Mouse (Mus musculus) left cerebral cortex, postnatal 25 days (tissue): ENCODE measurements around the gene Apbb2. TPM values are rescaled to one million over a fixed set of nuclear protein-coding genes. Genes with fewer than 3 reads are reported as not detected.
A peak's percentile ranks its signal among the peaks of the same experiment; 100 is the strongest.
"Not testable (repeated sequence)": the region's sequence is repeated elsewhere in the genome, so short reads cannot be mapped to it uniquely, and the experiment has no call there.

Source experiments
- DNase-seq, 2 experiments: peaks; one replicate each; pipeline ENCODE4 v3.0.0; 2022; ENCODE audit warnings: low spot score in 2 of 2, mixed read lengths in 1 of 2
- intact Hi-C: fragments of 180-260 bp; cut with DNase I; formaldehyde crosslinking; loops from one replicate; pipeline ENCODE4 v1.15.1; 2025
- total RNA-seq, 2 experiments: library from RNA; stranded (reverse); gene quantifications; 2 replicates each; pipeline ENCODE4 v1.2.3; 2021

Apbb2 gene
- total RNA-seq, 2 experiments from 2014 or later = 60.5 to 66.8 TPM

DNA sequence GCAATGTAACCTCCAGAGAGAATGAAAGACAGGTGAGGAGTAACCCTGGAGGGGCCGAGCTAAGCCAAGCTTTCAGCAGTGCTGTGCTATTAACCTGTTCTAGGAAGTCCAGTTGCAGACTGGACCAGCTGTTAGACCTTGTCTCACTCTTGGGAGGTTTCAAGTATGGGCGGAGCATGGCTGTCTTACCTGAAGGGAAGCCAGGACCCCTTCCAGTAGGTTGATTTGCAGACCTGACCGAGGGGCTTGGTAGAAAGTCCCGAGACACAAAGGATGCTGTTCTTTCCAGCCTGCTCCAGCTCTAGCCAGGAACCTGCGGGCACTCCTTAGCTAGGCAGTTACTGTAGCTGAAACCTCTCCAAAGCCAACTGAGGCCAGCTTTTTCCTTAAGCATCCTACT lies 322.5 kb downstream of the Apbb2 start:
- intact Hi-C loops = no loop called here
- no peak for DNase-seq

DNA sequence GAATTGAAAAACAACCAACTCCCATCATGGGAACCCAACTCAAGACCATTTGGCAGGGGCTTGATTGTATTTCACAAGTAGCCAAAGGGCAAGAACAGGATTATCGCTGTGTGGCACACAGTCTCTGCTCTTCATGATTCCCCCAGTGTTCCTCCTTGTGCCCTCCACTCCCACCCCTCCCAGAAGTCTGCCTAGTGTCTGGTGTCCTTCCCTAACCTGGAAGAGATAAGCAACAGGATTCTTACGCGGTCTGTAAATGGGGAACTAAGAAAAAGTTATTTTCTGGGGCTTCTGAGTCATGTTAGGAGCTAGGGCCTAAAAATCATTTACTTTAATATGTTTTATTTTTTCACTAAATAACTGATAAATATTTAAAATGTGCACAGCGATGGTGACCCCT lies 323.6 kb downstream of the Apbb2 start:
- DNase-seq = no peak
- intact Hi-C loops = no loop called here

DNA sequence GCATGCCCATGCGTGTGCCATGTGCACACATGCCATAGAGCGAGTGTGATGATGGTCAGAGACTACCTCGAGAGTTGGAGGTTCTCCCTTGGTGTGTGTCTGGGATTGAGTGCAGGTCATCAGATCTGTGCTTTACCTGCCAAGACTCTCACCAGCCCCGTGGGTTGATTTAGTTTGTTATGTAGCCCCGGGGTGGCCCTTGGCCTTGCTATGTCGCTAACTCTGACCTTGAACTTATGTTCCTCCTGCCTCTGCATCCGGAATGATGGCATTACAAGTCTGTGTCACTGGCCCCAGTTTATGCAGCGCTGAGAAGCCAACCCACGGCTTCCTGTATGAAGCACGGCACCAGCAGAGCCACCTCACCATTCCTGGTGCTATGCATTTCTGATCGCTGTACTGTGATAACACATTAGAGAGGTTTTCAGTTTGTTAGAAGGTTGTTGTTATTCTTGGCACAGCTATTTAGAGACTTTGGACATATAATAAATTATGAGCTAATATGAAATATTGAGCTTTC lies 324.4 kb downstream of the Apbb2 start:
- intact Hi-C loops = no loop called here
- DNase-seq = no peak

DNA sequence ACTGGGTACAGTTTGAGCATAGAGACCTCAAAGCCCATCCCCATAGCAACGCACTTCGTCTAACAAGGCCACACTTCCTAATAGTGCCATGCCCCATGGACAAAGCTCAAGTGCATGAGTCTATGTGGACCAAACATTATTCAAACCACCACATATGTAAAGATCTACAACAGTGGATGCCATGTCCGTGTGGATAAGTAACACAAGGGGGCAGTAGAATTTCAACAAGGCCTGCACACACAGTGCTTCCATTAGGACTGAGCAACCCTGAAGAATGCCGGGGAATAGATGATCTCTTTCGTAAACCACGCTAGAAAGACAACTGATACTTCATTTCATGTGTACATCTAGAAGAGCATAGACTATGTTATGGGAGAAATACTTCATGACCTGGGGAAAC lies 337.8 kb downstream of the Apbb2 start:
- intact Hi-C loops = no loop called here
- DNase-seq = no peak

DNA sequence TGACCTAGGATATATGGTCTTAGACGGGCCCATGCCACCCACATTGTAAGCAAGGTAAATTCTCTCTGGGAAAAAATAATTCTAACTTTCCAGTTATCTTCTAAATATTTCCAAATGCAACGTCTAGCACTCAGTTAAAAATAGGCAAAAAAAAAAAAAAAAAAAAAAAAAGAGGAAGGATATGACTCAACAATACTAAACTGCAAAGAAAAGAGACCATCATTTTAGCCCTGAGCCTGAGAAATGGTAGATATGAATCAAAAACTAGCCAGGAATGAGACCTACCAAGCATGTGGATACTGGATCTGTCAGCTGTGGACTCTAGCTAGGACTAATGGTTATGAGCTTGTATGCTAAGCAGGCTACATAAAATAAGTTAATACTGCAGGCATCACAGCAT lies 338.9 kb downstream of the Apbb2 start:
- DNase-seq = no peak
- intact Hi-C loops = no loop called here

DNA sequence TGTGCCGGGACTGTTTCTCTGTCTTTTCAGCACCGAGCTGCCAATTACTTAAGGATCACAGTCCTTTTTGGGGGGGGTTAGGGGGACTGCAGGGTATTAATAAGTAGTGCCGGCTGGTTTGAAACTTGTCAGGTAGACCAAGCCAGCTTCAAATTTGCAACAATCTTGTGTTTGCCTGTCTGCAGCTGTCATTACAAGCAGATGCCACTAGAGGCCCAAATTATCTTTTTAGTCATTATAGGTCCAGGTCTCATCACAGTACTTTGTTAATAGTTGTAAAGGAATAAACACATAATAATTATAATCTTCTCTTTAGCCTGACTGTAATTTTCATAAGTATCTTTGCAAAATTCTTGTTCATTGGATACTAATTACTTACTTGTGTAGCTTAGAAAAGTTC lies 344.2 kb downstream of the Apbb2 start:
- intact Hi-C loops = no loop called here
- DNase-seq = no peak

DNA sequence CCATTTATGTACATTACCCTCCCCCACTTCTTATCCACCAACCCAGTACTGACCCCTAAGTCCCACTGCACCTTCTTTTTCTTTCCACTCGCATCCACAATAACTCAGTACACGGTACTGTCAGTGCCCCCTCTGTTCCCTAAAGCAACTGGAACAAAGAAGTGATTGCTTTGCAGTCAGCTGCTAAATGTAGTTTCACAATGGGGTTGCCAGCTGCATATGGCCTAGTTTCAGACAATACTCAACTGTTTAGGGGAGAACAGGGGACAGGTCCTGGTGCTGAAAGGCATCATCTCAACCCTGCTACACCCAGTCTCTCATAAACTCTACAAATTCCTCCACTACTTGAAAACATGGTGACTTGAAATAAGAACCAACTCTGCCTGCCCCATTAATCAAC lies 347.4 kb downstream of the Apbb2 start:
- intact Hi-C loops = no loop called here
- no peak for DNase-seq

DNA sequence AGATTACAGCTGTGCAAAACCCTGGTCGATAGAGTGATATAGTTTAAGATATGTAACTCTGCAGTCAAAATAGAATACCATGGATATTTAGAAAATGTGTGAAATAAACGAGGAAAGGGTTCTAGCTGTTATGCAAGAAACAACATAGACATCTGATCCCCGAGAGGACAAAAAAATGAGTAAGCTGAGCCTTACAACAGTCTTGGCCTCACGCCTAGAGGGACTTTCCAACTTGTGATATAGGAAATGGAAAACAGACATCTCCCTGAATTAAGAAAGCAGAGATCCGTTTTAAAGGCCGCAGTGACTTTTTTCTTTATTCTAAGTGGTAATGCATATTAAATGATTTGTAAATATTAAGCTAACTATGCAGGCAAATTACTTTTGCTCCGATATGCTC lies 349.0 kb downstream of the Apbb2 start:
- intact Hi-C loops = loop anchor here (10.0 kb wide), 1 partner anchor 405 kb away; the partner anchor contains the start of gene Uchl1
- no peak for DNase-seq

DNA sequence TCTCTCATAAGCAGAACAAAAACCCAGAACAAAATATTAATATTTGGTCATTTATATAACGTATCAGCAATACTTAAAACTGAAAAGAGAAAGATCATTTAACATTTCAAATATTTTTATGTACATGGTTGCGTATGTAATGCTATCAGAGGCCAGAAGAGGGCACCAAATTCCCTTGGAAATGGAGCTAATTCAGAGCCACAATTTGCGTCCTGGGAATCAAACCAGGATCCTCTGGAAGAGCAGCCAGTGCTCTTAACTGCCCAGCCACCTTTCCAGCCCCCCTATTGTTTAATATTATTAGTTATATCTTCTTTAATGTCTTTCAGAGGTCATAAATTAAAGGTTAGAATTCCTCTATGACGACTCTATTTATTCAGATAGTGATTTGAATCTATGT lies 355.2 kb downstream of the Apbb2 start:
- intact Hi-C loops = loop anchor here (2.0 to 10.0 kb wide), 2 partner anchors 51 to 411 kb away; partner anchors contain the start of gene Uchl1

DNA sequence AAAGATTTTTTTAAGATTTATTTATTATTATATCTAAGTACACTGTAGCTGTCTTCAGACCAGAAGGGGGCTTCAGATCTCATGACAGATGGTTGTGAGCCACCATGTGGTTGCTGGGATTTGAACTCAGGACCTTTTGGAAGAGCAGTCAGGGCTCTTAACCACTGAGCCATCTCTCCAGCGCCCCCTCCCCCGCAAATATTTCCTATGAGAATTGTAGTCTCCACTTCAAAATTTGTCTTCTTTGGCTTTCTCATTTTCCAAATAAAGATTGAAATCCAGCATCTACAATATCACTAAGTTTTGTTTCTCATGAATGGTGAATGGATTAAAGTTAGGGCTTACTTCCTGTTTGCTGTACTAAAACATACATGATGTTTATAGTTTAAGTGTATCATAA lies 356.1 kb downstream of the Apbb2 start:
- DNase-seq = no peak
- intact Hi-C loops = loop anchor here (2.0 to 10.0 kb wide), 2 partner anchors 52 to 412 kb away; partner anchors contain the start of gene Uchl1

More for the DNA sequence above, 355.2 kb downstream of the Apbb2 start:
- DNase-seq = peak; percentile 8 to 23

DNA sequence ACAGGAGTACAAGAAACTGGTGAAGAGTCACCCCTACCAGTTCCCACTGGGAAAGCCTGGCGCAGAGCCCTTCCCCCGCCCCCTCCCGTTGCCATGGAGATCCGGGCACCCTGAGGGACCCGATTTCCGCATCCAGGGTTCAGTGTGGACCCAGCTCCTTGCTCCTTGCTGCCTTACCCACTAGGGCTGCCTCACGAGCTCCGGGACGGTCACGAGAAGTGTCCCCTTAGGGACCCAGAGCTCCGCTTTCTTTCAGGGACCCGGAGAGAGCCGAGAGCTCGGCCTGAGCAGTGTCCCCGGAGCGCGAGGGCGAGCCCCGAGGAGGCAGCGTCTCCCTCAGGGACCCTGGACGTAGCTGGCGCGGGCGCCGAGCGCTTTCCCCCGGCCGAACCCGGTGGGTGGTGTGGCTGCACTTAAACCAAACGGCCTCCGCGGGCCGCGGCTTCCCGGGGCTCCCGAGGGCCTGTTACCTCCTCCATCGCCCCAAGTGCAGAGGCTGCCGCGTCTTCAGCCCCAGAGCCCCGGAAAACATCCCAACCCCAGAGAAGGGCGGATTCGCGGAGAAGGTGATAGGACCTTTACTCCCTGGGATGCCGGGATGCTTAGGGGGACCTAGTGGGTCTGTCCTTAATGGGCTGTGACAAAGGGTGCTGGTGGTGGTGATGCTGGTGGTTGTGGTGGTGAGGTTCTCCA lies 358.7 kb downstream of the Apbb2 start, which contains the start of gene Nsun7:
Gene Nsun7 (plus strand): TSS at position 142 of the 693 bp plus-strand sequence.
- intact Hi-C loops = loop anchor here (10.0 kb wide), 1 partner anchor 415 kb away; the partner anchor contains the start of gene Uchl1
- DNase-seq = peak; percentile 80

DNA sequence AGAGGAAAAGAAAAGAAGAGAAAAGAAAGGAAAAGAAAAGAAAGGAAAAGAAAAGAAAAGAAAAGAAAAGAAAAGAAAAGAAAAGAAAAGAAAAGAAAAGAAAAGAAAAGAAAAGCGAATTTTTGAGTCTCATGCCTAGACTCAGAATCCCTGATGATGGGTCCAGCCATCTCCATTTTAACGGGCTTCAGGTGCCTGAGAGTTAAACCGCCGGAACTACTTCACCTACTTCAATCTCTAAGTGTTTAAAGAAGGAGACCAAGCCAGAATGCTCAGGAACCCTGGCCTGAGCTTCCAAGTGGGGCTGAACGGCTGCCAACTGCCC lies 359.2 kb downstream of the Apbb2 start:
- intact Hi-C loops, DNase-seq: not testable (repeated sequence)

DNA sequence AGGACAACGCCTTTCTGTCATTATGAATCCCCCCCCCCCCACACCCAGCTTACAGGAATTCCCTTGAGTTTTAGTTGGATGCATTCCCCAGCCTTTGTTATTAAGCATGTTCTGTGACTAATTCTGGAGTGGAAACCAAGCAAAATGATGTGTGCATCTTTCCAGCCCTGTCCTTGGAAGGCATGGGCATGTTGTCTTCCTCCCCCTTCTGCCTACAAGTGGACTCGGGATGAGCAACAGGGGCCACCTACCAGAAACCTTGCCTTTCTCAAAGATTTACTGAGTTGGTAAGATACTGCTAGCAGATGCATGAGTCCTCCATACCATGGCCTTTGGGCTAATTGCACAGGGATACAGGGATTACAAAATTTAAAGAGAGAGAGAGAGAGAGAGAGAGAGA lies 359.6 kb downstream of the Apbb2 start:
- intact Hi-C loops = no loop called here
- DNase-seq = no peak

DNA sequence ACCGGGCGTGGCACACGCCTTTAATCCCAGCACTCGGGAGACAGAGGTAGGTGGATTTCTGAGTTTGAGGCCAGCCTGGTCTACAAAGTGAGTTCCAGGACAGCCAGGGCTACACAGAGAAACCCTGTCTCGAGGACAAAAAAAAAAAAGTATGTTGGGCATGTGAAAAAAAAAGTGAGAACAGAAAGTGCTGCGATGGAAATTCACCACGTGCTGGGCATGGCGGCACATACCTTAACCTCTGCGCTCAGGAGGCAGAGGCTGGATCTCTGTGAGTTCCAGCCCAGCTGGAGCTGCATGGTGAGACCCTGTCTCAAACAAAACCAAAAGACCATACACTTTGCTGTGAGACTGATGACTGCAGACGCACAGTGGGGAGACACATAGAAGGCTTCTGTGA lies 363.5 kb downstream of the Apbb2 start:
- intact Hi-C loops = no loop called here
- no peak for DNase-seq

DNA sequence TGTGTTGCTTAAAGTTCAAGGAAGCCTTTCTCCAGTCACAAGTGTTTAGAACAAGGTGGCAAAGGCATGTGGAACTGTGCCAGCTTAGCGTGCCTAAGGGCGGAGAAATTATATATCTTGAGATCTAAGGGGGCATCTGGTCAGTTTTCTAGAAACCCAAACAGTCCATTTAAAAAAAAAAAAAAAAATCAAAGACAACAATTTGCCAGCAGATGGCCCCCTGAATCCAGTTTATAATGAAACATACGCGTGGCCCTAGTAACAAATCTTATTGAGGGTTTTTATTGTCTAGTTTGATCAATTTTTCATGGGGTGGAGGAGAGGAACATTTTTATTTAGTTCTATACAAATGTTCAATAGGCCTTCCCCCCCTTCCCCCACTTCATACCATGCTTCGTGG lies 365.4 kb downstream of the Apbb2 start:
- peak in 1 of 2 experiments; percentile 9 for DNase-seq
- intact Hi-C loops = no loop called here

Other genes with a start within 250 kb of the Apbb2 start
- gene Uchl1, start 57.3 kb upstream of the Apbb2 start, total RNA-seq = 100 to 1,000 TPM; 903 to 958 TPM
- 100 to 1,000 TPM in 1 of 2 experiments, 10 to 100 TPM in 1; 99.5 to 124 TPM for gene Limch1, start 127.0 kb upstream of the Apbb2 start, total RNA-seq